Mouse (Mus musculus) E14TG2a.4 (cell line): ENCODE data around the gene Fam13a.

Source experiments
- CTCF ChIP-seq: conservative IDR thresholded peaks from 2 replicates; pipeline ENCODE4 v1.5.1; 2014; ENCODE audit warnings: low read length
- POU5F1 ChIP-seq: IDR thresholded peaks from 2 replicates; pipeline ENCODE4 v1.6.1; 2014; ENCODE audit warnings: low read length, borderline replicate concordance

DNA sequence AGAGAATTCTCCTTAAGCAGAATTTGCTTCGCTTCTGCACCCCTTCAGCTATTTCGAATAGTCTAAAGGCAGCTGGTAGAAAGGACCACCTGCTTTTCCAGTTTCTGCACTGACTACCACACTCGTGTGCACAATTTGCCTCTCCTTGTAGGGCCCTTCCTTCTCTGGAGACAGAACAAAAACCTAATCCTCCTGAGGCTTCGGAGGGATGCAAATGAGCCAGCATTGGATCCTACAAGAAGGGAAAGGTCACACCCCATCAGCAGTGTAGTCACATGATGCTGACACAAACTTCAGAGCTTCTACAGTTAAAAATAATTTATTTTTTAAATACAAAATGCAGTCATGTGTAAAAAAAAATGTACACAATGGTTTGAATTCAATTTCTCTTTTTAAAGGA lies 93.2 kb downstream of the Fam13a start:
- no peak for TF ChIP-seq CTCF
- no peak for TF ChIP-seq POU5F1
